Mouse (Mus musculus) ES-Bruce4 (cell line): Measurements from ENCODE around the gene Kif6.

ENCODE experiments used
- CTCF ChIP-seq: IDR thresholded peaks from one replicate; pipeline ENCODE4 v1.8.1; 2011; ENCODE audit warnings: low read depth, low read length
- EP300 ChIP-seq: IDR thresholded peaks from 2 replicates; pipeline ENCODE4 v1.6.1; 2011; ENCODE audit warnings: low read depth, low read length; ENCODE audit not compliant: insufficient read depth
- POLR2A ChIP-seq: IDR thresholded peaks from one replicate; pipeline ENCODE4 v1.8.1; 2011; ENCODE audit warnings: low read length; ENCODE audit not compliant: insufficient read depth

DNA sequence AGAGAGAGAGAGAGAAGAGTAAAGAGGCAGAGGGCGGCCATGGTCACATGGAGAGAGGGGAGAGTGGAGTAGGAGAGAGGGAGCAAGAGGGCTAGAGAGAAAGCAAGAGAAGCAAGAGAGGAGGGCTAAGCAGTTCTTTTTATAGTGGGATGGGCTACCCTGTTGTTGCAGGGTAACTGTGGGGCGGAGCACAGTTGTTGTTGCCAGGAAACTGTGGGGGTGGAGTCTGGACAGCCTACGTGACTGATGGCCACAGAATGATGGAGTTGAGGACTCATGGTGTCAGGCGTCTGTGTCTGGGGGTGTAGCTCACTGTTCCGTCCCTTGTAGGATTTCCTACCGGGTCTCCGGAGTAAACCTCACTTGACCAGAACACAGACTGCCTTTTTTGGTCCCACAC is 324.2 kb downstream of the Kif6 start:
- TF ChIP-seq CTCF = no peak
- no peak for TF ChIP-seq EP300
- TF ChIP-seq POLR2A = no peak
